20 mouse cellular contexts compared by ENCODE assay signal in the genomic region with DNA sequence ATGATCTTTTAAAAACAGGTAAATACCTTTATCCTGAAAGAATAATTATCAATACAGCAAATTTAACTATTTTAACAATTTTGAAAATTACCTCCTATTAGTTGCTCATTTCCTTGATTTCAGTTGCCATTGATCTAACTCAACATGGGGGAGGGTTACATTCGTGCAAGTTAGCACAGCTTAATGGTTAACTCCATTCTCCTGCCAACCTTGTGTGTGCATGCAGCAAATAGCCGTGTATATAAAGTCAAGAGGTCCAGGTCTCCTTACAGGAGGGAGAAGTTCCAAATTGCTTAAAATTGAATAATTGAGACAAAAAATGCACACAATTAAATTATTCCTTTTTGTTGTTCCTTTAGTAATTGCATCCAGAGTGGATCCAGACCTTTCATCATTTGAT. TPM values are rescaled to one million over a fixed set of nuclear protein-coding genes. Genes with fewer than 3 reads are reported as not detected.
DNase-seq lines count a peak whose midpoint lies in the region; ATAC-seq lines count a peak whose summit lies in the region.
"Had no signal": no experiment of that assay in that cellular context is flagged by ENCODE, and none has a peak within 500 bp of the region (broad histone marks: within the 10 kb centered on the region; RNA-seq: fewer than 3 reads in every experiment).

Gene Angptl3, plus strand, starts transcription at position 269 of the 400 bp plus-strand sequence.

- no peaks in the 10 kb centered on the region for H3K36me3 ChIP-seq in liver, embryonic 15.5 days (replicated peaks)
- peaks cover 17% of the 10 kb centered on the region for H3K36me3 ChIP-seq in limb, embryonic 10.5 days
- H3K36me3 ChIP-seq: embryonic facial prominence, embryonic 13.5 days; hindbrain, embryonic 12.5 days had no signal

- H3K4me3 ChIP-seq in liver, embryonic 15.5 days (replicated peaks), result peak within 1 kb of the TSS; percentile 33
- H3K4me3 ChIP-seq in limb, embryonic 10.5 days, result no peak within 1 kb of the TSS
- H3K4me3 ChIP-seq: embryonic facial prominence, embryonic 13.5 days; hindbrain, embryonic 12.5 days; limb, embryonic 15.5 days; midbrain, embryonic 10.5 days had no signal

- DNase-seq in adrenal gland, postnatal 14 days, result no peak
- no peak for DNase-seq in adrenal gland, adult (ENCODE audit: inconsistent age in 2 of 2, low spot score in 1 of 2)
- DNase-seq in kidney, adult 9 months, result peak; percentile 82
- DNase-seq in kidney, postnatal 4 days, result no peak
- DNase-seq in kidney, postnatal 14 days, result peak; percentile 62
- no peak for DNase-seq in limb, embryonic 10.5 days (ENCODE audit: low spot score)
- no peak for DNase-seq in ovary, postnatal 36 days (ENCODE audit: low spot score)
- DNase-seq: cerebellum, adult 8-10 months; heart, postnatal 14 days; lung, postnatal 4 days; right cerebral cortex, postnatal 4 days had no signal

- WGBS in liver, embryonic 15.5 days (ENCODE audit: insufficient replicate concordance), result 59% methylated on average over 2 of the region's 2 CpGs
- 91% methylated on average over 2 of the region's 2 CpGs for WGBS in limb, embryonic 10.5 days

- no peaks in the 10 kb centered on the region for H3K9me3 ChIP-seq in liver, embryonic 15.5 days (replicated peaks)
- no peaks in the 10 kb centered on the region for H3K9me3 ChIP-seq in limb, embryonic 10.5 days (replicated peaks)
- H3K9me3 ChIP-seq: embryonic facial prominence, embryonic 13.5 days; hindbrain, embryonic 12.5 days; limb, embryonic 15.5 days; midbrain, embryonic 10.5 days had no signal

- ATAC-seq in liver, embryonic 15.5 days (ENCODE audit: insufficient read depth), result 0 out of 2 replicates have a peak, but pooled peaks have one; percentile 62
- ATAC-seq: activated CD4-positive, CD25-positive, alpha-beta regulatory T cell, adult 4 months; CD4-positive, CD25-positive, alpha-beta regulatory T cell, adult 4 months; forebrain, embryonic 16.5 days had no signal

- H3K27me3 ChIP-seq in liver, embryonic 15.5 days, result no peaks in the 10 kb centered on the region
- no peaks in the 10 kb centered on the region for H3K27me3 ChIP-seq in limb, embryonic 10.5 days (ENCODE audit: low read depth, poor library complexity, severe bottlenecking)
- H3K27me3 ChIP-seq: embryonic facial prominence, embryonic 13.5 days; hindbrain, embryonic 12.5 days; limb, embryonic 15.5 days had no signal

- 0 out of 2 replicates have a peak within 1 kb of the TSS, but pooled peaks have one; percentile 12 for H3K9ac ChIP-seq in liver, embryonic 15.5 days
- H3K9ac ChIP-seq: embryonic facial prominence, embryonic 13.5 days; hindbrain, embryonic 12.5 days; limb, embryonic 15.5 days had no signal

- H3K4me1 ChIP-seq in liver, embryonic 15.5 days (replicated peaks), result no peaks in the 10 kb centered on the region
- no peaks in the 10 kb centered on the region for H3K4me1 ChIP-seq in limb, embryonic 10.5 days
- H3K4me1 ChIP-seq: embryonic facial prominence, embryonic 13.5 days; hindbrain, embryonic 12.5 days; limb, embryonic 15.5 days; midbrain, embryonic 10.5 days had no signal

- no peak within 1 kb of the TSS for H3K27ac ChIP-seq in liver, embryonic 15.5 days (replicated peaks)
- no peak within 1 kb of the TSS for H3K27ac ChIP-seq in limb, embryonic 10.5 days
- H3K27ac ChIP-seq: embryonic facial prominence, embryonic 13.5 days; hindbrain, embryonic 12.5 days; limb, embryonic 15.5 days; midbrain, embryonic 10.5 days had no signal

- no peak within 1 kb of the TSS for H3K4me2 ChIP-seq in liver, embryonic 15.5 days
- H3K4me2 ChIP-seq: embryonic facial prominence, embryonic 13.5 days; hindbrain, embryonic 12.5 days; limb, embryonic 15.5 days had no signal

RNA-seq across cellular contexts. Expression of gene Angptl3, which starts in this region (rescaled TPM):
- 5.0 and 73.0 TPM in 2 replicates for total RNA-seq in adrenal gland, postnatal 14 days (2021)
- 150 and 171 TPM in 2 replicates for polyA plus RNA-seq in liver, embryonic 15.5 days (2015; fragmentation: Nextera tagmentation; extraction: Ambion mirVana)
- polyA plus RNA-seq in limb, embryonic 10.5 days (2016; fragmentation: Nextera tagmentation; extraction: Ambion mirVana), result 1.4 and 2.4 TPM in 2 replicates
- total RNA-seq: left cerebral cortex, postnatal 25 days had no signal
- polyA plus RNA-seq: activated CD4-positive, CD25-positive, alpha-beta regulatory T cell, adult 4 months; CD4-positive, CD25-positive, alpha-beta regulatory T cell, adult 4 months had no signal

Comparison
In these comparisons a context has a peak if more than half of its experiments do, and no peak if none do; other contexts are left out.
1. RNA of gene Angptl3 (polyA plus RNA-seq): 150 to 171 TPM in liver, embryonic 15.5 days; 1.4 to 2.4 TPM in limb, embryonic 10.5 days; every median in the first group is over 10 times any median in the second.
2. DNase-seq: peak in kidney, adult 9 months (single experiment) and kidney, postnatal 14 days (single experiment); none in adrenal gland, postnatal 14 days (single experiment), adrenal gland, adult (0 of 2), kidney, postnatal 4 days (0 of 2), limb, embryonic 10.5 days (single experiment) and ovary, postnatal 36 days (single experiment).